Mouse (Mus musculus): ENCODE measurements around the gene Gas1.

Gas1 gene

DNA sequence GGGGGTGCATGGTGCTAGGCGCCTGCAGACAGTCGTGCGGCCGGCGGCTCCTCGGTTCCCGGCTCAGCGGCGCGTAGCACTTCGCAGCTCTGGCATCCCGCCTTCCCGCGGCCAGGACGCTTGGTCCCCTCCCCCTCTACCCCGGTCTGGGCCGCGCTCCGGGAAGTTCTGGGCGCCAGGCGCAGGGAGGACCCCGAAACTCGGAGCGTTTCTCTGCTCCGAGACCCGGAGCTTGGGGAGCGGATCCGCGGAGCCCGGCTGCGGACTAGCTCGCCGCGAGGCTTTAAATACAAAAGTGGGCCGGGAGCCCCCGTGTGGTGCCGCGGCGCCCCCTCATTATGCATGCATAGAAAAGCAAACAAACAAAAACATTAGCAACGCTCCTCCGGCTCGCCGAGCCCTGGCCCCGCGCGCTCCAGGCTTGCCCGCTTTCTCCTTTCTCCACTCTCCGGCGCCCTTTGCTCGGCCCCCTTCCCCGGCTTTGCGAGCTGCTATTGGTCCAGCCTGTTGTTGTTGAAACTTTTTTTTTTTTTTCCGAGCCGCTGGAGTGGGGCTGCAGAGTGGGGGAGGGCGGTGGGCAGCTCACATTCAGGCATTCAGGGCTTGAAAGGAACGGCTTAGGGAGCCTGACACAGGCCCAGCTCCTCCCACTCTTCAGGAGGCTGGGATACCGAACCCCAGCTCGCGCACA, at the start of gene Gas1:
Gene Gas1 (minus strand): TSS at position 260 of the 691 bp plus-strand sequence.
- in situ Hi-C loops (cut with MboI, MseI): no loop called here

DNA sequence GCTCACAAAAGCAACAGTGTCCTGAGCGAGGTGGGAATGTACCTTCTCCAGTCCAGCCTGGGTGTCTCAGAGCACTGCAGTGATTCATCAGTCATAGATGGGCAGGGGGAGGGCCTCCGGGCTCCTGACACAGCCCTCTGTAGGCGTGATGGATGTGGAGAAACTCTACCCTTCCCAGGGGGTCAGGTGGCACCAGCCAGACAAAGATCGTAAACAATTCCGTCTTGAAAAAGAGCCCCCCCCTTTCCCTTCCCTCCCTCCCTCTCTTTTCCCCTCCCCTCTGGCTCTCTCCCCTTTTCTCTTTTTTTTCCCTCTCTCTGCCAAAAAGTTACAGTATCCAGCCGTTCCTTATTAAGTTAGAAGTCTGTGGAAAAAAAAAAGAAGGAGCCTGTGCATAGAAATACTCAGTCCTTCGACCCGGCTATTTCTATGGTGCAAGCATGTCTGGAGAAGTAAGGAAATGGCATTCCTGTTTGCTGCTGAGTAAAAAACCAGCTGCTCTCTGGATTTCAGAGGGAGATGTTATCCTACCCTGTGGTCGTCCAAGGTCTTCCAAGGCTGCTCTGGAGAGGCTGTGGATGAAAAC, 49.2 kb upstream of the Gas1 start:
- in situ Hi-C loops (cut with MboI, MseI): loop anchor here in 1 of 2 experiments (10.0 kb wide), 1 partner anchor 118 kb away; no protein-coding TSS in a partner anchor

DNA sequence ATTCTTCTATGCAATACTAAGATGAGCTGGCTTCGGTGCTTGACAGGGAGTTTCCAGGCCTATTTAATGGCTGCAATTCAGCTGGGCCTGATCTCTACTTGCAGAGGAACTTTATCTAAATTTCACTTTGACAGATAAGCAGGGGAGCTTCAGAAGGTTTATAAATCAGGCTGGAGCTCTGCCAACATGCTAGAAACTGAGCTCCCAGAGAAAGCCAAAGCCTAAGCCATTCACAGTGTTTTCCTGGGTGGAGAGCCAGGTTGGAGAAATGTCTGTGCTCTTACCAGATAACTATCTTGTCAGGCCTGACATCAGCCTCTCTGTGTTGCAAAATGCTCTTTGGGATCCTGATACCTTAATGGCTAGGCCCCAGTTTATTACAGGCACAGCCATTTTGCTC, 48.6 kb upstream of the Gas1 start:
- in situ Hi-C loops (cut with MboI, MseI): loop anchor here in 1 of 2 experiments (10.0 kb wide), 1 partner anchor 119 kb away; no protein-coding TSS in a partner anchor

DNA sequence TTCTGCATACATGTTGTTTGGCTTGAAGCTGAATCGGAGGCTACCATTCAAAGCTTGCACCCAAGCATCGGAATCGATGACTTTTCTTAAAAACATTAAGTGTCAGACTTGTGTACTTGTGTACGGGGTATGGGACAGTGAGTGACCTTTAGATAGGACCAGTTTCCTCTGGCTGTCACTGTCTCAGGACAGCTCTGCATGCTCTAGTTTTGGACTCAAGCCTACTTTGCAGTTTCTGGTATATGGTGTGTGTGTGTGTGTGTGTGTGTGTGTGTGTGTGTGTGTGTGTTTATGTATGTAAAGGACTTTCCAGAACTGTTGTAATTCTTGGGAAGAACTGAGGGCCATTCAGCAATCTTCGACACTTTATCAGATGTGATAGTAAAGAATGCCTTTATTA, 48.1 kb upstream of the Gas1 start:
- in situ Hi-C loops (cut with MboI, MseI): loop anchor here in 1 of 2 experiments (10.0 kb wide), 1 partner anchor 120 kb away; no protein-coding TSS in a partner anchor

DNA sequence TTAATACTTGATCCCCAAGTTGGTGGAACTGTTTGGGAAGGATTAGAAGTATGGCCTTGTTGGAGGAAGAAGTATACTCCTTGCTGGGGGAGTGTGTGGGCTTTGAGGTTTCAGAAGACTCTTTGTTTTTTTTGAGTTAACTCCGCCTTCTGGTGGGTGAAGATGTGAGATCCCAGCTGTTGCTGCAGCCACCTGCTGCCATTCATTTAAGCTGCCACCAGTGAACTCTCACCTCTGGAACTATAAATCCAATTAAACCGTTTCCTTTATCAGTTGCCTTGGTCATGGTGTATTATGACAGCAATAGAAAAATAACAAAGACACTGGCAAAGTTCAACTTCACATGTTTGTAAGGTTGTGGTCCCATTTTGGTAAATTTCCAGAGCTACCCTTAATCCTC, 46.6 kb upstream of the Gas1 start:
- in situ Hi-C loops (cut with MboI, MseI): loop anchor here in 1 of 2 experiments (10.0 kb wide), 1 partner anchor 121 kb away; no protein-coding TSS in a partner anchor

DNA sequence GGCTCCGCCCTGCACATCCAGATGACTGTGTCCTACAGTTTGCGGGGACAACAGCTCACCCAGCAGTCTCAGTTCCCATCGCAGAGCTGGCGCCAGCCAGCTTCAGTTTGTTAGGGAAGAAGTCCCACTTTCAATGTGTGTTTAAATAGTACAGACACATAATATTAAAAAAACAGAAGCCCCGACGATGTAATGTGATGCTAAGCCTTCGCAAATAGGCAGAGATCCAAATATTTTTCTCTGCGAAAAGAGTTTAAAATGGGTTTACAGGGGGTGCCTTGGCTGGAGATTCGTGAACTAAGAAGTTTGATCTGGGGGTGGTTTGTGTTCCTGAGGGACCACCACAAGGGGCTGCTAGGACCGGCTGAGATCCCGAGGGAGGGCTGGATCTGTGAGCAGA, 45.2 kb upstream of the Gas1 start:
- in situ Hi-C loops (cut with MboI, MseI): loop anchor here in 1 of 2 experiments (10.0 kb wide), 1 partner anchor 122 kb away; no protein-coding TSS in a partner anchor

DNA sequence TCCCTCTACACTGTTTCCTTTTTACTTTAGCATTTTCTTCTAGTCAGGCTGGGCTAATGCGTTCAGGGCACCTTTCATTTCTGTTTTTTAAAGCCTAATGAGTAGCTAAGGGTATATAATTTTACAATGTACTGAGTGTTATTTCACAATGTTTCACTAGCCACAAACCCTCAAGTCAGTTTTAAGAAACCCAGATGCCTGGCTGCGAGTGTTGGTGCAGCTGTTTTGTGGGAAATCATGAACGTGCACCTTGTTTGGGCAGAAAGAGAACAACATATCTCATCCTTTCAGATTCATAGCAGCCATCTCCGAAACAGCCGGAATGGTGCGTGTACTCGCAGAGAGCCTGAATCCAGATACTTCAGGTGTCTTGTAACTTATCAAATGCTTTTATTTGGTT, 36.7 kb upstream of the Gas1 start:
- in situ Hi-C loops (cut with MboI, MseI): no loop called here

DNA sequence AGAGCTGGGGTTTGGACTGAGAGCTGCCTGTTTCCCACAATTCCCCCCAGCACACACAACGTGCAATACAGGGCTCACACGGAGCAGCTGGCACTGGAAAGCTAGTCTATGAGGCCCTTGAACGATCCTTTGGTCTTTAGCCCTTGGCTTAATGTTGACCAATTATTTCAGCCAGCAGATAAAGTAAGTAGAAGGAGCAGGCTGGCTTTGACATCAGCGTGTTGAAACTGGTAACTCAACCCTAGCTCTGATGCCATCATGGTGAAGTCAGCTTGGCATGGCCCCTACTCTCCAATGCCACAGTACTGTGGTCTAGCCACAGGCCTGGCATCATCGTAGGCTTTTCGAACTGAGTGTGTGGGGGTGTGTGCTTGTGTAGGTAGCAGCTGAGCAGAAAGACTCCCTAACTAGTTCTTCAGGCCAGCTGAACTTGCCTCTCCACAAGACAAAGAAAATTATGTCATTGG, 30.0 kb upstream of the Gas1 start:
- in situ Hi-C loops (cut with MboI, MseI): no loop called here

DNA sequence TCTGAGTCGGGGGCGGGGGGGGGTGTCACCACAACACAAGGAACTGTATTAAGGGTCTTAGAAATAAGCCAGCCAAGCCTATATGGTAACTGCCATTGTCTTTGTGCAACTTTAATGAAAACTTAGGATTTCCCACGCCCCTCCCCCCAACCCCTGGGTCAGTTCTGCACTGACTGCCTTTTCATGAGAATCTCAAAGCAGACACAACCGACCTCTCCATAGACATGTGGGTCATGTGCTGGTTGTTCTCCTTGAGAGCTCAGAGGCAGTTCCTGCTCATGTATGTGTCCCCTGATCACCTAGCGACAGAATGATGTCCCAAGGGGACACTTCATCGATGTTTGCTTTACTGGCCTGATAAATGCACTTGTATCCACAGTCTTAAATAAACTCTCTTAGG, 27.6 kb upstream of the Gas1 start:
- in situ Hi-C loops (cut with MboI, MseI): no loop called here

DNA sequence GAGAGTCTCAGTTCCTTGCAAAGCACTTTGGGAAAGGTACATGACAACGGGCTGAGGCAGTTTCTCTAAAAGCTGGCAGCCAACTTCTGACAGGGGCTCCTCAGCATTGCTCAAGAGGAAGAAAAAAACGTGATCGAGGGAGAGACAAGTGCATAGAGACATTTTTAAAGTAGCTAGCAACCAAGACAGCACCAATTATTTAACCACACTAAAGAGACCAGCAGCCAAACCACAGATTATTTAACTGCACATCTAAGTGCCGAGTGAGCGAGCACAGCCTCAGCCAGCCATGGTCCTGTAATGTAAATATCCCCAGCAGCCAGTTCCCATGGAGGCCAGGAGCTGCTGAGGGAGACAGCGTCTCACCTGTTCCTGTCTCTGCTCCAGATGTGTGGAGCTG, 16.1 kb upstream of the Gas1 start:
- in situ Hi-C loops (cut with MboI, MseI): no loop called here

DNA sequence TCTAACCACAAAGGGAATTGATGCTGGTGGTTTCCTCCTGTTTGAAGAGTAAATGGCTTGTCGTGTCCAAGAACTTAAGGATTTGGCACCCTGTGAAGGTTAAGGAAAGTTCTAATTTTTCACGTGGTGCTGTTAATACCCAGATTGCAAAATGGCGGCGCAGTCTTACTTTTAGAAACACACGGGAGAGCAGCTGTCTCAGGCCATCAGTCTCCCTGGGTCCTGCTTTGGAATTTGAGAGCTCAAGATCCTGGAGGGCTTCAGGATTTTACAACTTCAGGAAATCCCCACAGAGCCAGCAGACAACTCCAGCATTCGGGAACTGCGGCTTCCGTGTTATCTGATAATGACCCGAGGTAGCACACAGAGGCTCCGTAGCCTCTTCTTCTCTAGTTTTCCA, 12.8 kb upstream of the Gas1 start:
- in situ Hi-C loops (cut with MboI, MseI): no loop called here

DNA sequence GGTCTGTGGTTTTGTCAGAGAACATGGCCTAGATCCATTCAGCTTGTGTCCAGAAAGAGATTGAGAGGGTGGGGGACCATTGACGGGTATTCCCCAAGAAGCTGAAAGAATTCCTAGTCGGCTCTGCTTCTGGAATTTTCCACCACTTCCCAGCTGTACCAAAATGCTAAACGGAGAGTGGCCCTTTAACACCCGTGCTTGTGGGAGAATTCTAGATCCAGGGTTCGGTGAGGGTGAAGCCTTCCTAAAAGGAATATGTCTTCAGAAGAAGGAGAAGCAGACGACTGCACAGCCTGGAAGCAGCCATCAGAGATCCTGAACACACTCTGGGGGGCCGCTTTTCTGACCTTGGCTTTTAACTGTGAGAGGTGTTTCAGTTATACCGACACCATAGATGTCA, 11.8 kb upstream of the Gas1 start:
- in situ Hi-C loops (cut with MboI, MseI): no loop called here

DNA sequence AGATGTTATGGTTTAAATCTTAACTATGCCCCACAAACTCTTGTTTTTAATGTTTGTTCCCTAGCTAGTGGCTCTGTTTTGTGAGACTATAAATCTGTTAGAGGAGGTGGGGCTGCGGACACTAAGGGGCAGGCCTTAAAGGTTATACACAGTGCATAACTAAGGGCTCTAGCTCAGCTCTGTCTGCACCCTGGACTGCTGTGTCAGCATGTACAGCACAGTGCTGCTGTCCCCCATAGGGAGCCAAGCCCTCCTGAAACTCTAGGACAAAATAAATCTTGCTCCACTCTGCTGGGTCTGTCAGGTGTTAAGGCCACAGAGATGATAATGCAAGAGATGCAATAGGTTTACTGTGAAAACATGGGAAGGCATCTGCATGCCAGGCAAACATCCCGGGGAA, 10.1 kb upstream of the Gas1 start:
- in situ Hi-C loops (cut with MboI, MseI): no loop called here

DNA sequence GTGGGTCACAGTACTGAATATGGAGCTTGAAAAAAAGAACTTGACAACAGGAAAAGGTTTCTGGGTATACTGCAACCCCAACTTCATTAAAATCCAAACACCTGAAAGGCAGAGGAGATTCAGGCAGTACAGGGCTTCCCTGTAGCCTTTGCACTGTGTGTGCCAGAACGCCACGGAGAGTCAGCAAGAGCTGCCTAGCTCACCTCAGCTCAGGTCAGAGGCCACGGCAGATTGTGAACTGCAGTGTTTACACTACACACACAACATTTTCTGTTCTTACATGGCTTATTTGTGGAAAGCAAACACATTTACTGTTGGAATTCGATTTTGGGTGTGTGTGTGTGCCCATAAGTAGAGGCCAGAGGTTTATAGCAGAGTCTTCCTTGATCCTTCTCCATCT, 5.2 kb upstream of the Gas1 start:
- in situ Hi-C loops (cut with MboI, MseI): no loop called here

DNA sequence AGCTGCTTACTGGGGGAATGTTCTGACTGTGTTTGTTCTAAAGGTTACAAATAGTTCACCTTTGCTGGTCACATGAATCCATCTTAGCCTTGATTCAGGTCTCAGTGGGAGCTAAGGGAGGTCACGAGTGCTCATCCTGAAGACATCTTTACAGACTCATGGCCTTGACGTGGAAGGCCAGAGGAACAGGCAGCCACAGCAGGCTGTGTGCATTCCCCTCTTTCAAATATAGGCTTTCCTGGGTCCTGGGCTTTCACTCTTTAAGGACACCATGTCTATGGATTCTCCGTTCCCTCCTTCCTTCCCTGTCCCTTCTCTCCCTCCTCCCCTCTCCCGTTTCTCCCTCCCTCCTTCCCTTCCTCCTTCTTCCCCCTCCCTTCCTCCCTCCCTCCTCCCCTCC, 2.5 kb upstream of the Gas1 start:
- in situ Hi-C loops (cut with MboI, MseI): no loop called here

DNA sequence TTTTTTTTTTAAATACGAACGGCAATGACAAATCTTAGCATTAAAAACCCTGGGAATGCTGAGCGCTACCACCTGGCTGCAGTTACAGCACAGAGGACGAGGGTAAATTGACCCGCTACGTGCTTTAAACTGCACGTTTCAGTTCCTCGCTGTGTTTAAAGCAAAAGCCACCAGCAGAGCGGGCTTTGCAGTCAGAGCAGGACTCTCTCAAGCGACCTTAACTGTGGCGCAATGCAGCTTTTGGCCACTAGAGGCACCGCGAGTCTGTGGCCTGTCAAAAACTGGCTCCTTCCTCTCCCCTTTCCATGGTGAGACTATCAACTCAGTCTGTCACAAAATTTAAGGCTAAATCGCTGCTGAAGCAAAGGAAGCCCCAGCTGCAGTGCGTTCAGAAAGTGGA, 1.3 kb upstream of the Gas1 start:
- in situ Hi-C loops (cut with MboI, MseI): no loop called here

DNA sequence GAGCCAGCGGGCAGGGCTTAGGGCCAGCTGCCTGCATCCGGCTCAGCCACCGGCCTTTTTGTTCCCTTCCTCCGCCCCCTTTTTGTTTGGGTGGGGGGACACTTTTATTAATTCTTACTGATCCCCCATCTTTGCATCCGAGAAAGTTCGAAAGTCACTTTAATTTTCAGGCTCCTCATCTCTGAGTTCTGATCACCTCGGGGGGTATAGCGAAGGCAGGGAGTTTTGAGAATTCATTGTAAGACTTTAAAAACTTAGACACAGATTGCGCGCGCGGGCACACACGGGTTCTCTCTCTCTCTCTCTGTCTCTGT, 589 bp upstream of the Gas1 start:
- in situ Hi-C loops (cut with MboI, MseI): no loop called here

DNA sequence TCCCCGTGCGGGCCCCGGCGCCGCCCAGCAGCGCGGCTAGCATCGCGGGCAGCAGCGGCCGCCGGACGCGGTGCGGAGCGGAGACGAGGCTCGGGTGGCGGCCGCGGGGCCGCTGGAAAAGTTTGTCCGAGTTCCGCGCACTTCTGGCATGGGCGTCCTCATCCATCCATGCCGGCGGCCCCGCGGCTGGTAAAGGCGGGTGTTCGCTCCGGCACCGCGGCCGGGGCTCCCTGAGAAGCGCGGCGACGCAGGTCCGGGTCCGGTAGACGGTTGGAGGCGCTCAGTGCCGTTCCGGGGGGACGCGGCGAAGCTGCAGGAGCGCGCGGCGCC, 424 bp downstream of the Gas1 start:
- in situ Hi-C loops (cut with MboI, MseI): no loop called here

DNA sequence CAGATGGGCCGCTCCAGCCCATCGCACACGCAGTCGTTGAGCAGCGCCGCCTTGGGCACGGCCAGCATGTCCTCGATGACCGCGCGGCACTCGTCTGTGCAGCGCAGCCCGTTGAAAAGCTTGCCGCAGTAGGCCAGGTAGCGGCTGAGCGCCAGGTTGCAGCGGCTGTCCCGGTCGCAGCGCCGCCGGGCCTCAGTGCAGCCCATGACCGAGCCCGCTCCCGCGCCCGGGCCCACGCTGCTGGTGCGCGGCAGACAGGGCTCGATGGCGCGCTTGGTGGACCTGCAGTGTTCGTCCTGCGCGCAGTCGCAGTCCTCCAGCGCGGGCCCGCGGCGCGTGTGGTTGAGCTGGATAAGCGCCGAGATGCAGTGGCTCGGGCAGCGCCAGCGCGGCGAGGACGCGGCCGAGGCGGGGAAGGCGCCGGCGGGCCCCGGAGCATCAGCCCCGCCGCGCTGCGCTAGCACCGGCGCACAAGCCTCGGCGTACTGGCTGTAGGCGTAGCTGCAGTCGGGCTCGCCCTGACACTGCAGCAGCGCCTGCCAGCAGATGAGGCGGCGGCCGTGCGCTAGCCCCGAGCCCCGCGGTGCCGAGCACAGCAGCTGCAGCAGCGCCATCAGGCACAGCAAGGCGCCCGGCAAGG, 909 bp downstream of the Gas1 start:
- in situ Hi-C loops (cut with MboI, MseI): no loop called here

DNA sequence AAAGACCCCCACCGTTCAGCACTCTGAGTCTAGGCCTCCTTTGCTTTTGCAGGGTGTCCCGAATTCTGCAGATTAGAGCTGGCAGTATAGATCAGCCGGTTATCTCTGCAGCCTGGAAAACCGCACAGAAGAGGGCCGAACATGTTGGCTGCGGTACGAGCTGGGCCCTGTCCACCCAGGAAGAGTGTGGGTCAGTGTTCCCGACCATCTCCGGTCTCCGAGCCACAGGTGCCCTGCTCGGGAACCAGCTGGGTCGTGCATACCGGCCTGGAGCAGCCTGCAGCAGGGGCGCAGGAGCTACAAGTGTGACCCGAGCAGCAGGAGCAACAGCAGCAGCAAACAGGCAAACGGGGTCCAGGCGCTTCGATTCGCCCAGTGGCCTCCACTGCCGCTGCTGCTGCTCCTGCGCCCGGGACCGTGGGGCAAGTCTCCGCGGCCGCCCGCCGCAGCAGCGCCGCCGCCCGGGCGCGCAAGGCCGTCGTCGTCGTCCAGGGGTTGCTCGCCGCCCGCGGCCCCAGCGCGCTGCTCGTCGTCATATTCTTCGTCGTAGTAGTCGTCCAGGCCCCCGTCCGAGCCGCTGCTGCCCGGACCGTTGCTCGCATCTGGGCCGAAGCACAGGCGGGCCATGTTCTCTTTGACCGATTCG, 1.6 kb downstream of the Gas1 start:
- in situ Hi-C loops (cut with MboI, MseI): no loop called here

DNA sequence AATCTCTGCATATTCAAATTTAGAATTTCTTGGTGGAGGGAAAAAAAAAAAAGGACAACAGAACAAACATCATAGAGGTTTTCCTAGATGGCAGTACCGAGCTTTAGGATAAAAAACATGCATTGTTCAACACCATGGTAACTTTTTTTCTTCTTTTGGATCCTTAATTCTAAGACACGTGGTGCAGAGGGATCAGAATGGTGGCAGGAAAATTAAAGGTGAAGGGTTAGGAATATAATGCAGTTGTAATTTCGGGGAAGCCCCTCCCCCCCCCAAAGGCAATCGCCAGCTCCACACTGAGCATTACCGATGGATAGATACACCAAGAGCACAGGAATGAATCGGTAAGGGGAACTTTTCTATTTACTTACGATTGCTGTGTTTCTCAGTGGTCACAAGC, 2.2 kb downstream of the Gas1 start:
- in situ Hi-C loops (cut with MboI, MseI): no loop called here

Data from T-helper 17 cell (primary cell).